Mouse (Mus musculus): ENCODE results near the gene Tbcd.
A peak's percentile ranks its signal among the peaks of the same experiment; 100 is the strongest.

Gene Tbcd

DNA sequence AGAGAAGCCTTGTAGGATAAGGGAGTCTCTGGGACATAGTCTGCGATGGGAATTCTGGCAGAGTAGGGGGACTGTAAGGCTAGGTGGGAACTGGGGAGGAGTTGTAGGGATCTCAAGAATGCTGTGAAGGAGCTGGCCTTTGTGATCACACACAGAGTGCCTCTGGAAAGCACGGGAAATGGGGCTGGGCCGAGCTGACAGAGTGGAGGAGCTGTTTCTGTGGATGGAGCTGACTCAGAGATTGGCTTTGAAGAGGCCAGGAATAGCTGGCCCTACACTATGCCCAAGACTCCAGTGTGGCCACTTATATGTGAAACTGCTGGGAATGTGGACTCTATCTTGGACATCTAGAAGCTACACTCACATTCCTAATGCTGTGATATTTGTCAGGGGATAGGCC lies 84.8 kb downstream of the Tbcd start:
- DNase-seq (ENCODE audit: low read depth) = no peak

DNA sequence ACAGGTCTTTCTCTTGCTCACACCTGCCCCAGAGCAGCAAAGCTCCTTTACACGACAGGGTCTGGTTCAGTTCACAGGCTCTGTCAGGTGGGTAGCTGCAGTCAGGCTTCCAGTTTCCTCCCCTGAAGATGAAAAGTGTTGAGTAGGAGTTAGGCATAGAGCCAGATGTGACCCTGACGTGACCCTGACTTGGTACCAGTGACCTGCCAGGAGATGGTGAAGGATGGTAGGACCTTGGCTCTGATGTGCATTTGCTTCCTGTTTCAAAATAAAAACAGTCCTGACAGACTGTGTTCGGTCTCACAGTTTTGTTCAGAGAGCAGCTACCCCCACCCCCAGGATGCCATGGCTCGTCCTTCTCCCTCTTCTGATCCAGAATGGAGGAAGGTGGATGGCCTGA lies 90.7 kb downstream of the Tbcd start:
- no peak for DNase-seq (ENCODE audit: low read depth)

DNA sequence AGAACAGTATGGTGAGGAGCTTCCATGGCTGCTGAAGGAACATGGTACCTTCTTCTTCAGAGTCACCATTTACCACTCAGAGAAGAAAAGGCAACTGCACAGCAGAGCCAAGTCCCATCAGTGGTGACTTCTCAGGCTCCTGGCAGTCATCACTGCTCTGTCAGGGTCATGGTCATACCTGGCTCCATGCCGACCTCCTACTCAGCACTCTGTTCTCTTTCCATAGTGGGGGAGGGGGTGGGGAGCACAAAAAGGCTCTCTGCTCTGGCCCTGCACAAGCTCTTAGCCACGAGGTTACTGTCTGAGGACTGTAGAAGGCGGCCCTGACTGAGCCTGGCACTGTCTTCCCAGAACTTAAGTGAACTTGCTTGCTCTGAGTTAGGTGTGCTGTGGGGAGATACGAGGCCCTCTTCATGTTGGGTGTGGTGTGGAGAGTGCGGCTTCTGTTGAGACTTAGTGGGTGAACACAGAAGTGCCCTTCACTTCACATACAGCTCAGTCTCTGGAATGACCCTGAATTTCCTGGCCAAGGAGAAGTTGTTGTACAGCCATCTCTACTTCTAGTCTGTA lies 91.6 kb downstream of the Tbcd start:
- no peak for DNase-seq (ENCODE audit: low read depth)

GRCm38 (mm10) chr11:121543922-121544321 lies 92.2 kb downstream of the Tbcd start:
- no peak for DNase-seq (ENCODE audit: low read depth)

DNA sequence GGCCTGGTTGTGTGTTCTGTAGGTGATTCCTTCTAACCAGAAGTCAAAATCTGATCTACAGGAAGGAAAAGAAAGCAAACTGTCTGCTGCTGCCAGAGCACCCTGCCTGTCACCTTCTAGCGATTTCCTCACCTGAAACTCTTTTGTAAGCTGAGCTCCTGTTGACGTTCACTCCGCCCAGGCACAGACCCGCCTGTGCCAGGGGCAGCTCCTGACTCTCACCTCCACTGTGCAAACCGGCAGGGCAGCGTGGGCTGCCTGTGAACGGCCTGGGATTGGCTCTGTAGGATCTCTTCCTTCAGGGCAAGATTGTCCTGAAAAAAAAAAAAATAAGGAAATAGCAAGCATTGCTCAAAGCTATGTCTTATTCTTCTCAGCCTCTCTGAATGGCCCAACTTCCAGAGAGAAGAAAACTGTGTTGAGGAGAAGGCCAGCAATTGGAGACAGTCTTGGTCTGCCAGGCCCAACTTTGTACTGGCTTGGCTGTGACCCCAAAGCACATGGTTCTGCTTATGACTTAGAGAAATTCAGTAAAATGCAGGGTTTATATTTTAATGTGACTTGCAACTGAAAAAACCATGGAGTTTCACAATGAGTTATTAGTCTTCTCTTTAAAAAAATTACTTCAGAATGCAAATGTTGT lies 93.1 kb downstream of the Tbcd start:
- no peak for DNase-seq (ENCODE audit: low read depth)

DNA sequence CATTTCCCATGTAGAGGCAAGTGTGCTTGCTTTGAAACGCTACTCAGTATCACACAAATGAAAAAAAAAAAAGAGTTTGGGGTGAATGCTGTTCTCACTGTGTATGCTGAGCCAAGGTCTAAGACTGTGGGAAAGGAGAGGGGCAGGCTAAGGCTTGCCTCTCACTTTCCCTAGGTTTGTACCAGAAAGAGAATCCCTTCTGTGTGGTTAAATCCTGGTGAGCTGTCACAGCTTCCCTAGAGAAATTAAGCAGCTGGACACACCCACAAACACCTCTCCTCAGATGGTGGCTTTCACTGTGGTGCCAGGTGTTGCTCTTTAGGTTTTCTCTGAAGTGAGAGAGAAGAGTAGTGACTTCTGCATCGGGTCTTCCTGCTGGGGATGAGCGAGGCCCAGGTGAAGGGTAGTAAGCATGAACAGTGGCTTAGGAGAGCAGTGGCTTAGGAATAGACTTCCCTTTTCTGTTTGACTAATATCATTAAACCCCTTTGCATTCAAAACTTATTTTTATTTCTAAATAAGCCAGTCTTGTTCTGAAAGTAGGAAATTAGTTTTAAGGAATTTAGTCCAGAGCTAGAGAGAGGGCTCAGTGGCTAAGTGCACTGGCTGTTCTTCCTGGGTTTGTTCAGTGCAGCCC lies 93.8 kb downstream of the Tbcd start:
- DNase-seq (ENCODE audit: low read depth) = no peak

DNA sequence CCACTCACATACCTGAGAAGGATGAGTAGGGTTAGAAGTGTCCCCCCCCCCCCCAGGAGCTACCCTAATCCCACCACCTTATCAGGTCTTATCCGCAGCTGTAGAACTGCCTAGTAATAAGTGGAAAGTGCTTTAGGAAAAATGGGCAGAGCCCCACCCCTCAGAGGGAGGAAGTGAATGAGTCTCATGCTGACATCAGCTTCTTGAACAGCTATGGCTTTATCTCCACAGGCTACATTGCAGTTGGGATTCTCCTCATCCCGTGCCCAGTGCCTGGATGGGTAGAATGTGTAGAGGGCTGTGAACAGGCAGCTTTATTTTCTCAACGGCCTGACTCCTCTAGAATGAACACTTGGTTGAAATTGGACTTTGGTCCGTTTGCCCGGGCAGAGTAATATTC lies 95.5 kb downstream of the Tbcd start:
- no peak for DNase-seq (ENCODE audit: low read depth)

DNA sequence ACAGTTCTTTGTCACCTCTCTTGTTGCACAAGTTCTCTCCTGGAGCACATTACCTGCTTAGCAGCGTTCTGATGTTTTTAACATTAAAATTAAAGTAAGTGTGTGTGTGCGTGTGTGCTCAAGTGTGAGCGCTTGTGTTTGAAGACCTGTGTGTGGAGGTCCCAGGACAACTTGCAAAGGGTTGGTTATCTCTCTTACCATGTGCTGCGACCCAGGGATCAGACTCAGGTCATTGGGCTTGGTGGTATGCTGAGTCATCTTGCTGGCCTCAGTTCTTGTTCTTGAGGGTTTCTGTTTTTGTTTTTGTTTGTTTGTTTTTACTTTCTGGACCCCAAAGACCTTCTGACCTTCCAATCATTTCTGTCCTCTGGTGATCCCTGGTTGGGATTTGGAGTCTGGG lies 96.2 kb downstream of the Tbcd start:
- peak; percentile 57 for DNase-seq (ENCODE audit: low read depth)

DNA sequence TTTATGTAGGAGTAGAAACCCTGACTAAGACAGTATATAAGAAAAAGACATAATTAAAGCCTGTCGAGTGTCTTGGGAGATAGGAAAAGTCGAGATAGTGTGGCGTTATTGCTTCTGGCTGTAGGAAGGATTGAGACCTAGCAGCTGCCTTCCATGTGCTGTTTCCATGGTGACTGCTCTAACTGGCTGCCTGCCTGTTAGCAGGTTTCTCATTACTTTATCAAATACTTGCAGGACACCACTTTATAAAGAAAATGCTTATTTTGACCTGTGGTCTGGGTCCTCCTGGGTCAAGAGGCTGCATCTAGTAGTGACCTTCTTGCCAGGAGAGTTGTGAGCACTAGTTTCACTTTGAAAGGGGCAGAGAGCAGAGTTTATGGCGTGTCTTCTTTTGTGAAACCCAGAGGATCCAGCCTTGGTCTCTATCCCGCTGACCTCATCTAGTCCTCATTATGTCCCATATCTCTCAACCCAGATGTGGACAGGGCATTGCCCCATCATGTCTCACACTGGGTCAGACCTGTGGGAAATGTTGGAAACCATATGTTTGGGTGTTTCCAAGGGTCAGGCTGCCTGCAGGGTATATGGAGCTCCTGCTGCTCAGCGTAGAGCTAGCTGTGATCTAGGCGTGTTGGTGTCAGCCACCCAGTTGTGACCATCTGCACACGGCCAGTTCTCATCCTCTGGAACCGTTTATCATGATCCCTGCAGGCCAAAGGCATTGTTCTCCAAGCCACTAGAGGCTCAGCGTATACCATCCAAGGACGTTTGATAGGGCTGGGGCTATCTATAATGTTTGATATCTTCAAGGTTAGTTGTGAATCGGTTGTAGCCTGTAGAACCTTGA lies 97.5 kb downstream of the Tbcd start:
- DNase-seq (ENCODE audit: low read depth) = no peak

DNA sequence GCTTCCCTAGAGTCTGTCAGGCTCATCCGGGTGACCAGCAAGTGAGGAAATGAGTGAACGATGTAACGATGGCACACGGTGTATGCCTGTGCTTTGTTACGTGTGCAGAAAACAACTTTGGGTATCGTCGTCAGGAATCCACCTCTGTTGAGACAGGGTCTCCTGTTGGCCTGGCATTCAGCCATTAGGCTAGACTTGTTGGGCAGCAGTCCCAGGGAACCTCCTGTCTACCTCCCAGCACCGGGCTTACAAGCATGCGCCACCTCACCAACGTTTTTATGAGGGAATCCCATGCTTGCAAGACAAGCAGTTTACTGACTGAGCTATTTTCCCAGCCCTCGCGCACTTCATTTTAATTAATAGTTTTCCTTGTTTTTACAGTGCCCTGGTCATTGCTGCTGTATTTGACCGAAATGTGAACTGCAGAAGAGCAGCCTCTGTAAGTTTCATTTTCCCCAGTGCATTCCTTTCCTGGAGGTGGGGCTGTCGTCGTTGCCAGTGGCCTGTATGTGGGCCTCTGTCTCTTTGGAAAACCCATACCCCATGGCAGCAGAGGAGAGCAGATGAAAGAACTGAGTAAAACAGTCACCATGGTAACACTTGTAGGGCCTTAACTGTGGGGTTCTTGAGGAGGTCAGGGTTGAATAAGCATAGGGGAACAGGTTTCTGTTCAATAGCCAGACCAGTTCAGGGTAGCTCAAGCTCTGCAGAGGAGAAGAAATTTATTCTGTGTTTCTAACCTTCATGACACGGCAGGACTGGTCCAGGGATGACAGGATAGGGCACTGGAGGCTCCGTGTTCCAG lies 98.3 kb downstream of the Tbcd start:
- DNase-seq (ENCODE audit: low read depth) = no peak

DNA sequence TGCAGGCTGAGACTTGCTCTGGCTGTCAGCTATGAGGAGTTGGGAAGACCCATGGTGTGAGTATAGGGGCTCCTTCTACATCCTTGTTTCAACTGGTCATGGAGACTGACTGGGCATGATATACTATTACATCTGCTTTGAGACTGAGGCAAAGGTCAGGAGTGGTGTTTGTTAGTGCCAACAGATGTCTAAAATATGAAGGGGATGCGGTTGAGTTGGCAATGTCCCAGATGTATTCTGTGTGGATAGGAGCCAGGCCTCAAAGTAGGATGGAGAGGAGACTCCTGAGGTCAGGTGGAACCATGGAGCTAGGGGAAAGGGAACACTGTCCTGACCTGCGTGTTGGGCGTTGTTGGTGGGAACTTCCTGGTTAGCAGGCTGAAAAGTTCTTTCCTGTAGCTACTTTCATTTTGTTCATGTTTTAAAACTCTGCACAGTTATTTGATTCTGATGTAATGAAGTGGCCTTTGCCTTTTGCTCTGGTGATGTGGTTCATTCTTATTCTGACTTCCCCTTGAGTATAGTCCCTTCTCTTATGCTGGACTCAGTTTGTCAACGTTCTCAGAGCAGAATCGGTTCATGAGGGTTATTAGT lies 99.6 kb downstream of the Tbcd start:
- peak; percentile 25 for DNase-seq (ENCODE audit: low read depth)

DNA sequence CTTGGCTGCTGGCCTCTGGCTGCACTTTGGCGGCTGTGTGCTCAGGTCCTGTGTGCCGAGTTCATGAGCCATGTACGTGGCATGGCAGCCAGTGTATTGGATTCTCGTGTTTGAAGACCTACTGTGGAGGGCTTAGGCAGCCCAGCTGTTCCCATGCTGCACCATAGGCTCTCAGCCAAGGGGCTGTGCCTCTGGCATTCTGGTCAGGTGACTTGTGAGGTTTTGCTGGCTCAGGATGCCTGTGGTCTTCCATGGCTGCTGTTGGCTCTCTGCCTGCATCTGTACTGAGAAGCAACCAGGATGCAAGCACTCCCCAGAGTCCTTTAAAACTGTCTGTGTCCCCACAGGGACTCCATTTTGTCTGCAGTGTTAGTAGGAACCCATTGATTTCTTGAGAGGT lies 100.4 kb downstream of the Tbcd start:
- peak; percentile 84 for DNase-seq (ENCODE audit: low read depth)

DNA sequence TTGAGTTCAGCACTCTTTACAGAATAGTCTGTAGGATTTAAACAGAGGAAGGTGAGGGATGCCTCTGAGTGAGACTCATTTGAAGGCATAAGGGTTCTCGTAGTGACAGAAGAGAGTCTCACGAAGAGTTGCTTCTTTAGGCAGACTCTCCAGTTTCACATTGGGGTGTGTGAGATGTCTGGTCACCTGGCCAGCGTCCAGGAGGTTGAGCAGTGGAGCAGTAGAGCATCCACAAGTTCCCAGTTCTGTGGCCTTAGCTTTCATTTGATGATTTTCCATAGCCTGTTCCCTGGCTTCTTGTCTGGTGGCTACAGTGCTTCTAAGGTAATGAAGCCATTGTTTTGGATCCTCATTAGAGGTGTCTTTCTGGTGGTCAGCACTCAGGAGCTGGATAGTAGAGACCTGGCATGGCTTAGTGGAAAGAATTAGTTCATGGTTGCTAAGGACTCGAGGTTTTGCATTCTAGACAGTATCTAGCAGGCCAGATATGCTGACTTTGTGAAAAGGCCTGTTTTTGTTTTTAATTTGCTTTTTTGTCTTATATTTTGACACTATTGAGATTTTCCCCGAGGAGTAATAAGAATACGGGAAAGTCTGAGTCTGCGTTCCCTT lies 101.2 kb downstream of the Tbcd start:
- peak; percentile 32 for DNase-seq (ENCODE audit: low read depth)

DNA sequence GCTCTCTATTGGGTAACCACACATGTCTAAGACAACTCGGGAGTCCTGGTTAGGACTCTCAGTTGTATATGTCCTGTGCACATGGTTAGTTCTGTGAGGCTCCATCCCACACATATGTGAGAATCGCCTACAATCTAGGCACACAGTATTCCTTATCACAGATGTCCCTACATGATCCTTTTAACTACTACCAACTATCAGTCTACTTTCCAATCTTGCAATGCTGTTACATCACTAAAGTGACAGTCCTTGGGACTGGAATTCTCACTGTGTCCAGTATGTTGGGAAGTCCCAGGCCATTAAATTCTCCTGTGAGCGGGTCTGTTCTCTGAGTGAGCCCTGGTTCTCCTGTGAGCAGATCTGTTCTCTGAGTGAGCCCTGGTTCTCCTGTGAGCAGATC lies 101.7 kb downstream of the Tbcd start:
- no peak for DNase-seq (ENCODE audit: low read depth)

- no peak for DNase-seq (ENCODE audit: low read depth)
Measured at GRCm38 (mm10) chr11:121556727-121557126, 105.0 kb downstream of the Tbcd start.

DNA sequence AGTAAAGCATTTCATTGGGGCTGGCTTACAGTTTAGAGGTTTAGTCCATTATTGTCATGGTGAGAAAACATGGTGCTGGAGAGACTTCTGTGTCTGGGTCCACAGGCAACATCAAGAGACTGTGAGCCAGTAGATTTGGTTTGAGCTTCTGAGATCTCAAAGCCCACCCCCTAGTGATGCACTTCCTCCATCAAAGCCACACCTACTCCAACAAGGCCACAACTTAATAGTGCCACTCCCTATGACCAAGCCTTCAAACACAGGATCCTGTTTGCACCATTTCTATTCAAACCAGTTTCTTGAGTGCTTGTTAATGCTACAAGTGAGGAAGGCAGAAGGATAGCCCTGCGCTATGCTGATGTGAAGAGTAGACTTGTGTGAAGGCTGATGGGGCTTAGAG lies 106.2 kb downstream of the Tbcd start:
- no peak for DNase-seq (ENCODE audit: low read depth)

- DNase-seq (ENCODE audit: low read depth) = no peak
Measured at GRCm38 (mm10) chr11:121558522-121558921, 106.8 kb downstream of the Tbcd start.

- DNase-seq (ENCODE audit: low read depth) = peak; percentile 91
Measured at GRCm38 (mm10) chr11:121559527-121560293, 108.0 kb downstream of the Tbcd start.

GRCm38 (mm10) chr11:121560294-121560663 lies 108.5 kb downstream of the Tbcd start:
- DNase-seq (ENCODE audit: low read depth) = peak; percentile 93

- no peak for DNase-seq (ENCODE audit: low read depth)
Measured at GRCm38 (mm10) chr11:121563312-121563711, 111.6 kb downstream of the Tbcd start.
